Mouse (Mus musculus) ES-E14 (cell line): ENCODE results near the gene Cxcr5.

ENCODE experiments used
- MAFK ChIP-seq: IDR thresholded peaks from 2 replicates; pipeline ENCODE4 v1.6.1; 2014; ENCODE audit warnings: mild to moderate bottlenecking, low read depth, low read length, inconsistent platforms; ENCODE audit not compliant: insufficient read depth
- ZC3H11A ChIP-seq: IDR thresholded peaks from 2 replicates; pipeline ENCODE4 v1.6.1; 2012; ENCODE audit warnings: low read depth, mild to moderate bottlenecking, inconsistent platforms, low read length, borderline replicate concordance
- ZNF384 ChIP-seq: IDR thresholded peaks from 2 replicates; pipeline ENCODE4 v1.6.1; 2012; ENCODE audit warnings: low read depth, low read length, inconsistent platforms

DNA sequence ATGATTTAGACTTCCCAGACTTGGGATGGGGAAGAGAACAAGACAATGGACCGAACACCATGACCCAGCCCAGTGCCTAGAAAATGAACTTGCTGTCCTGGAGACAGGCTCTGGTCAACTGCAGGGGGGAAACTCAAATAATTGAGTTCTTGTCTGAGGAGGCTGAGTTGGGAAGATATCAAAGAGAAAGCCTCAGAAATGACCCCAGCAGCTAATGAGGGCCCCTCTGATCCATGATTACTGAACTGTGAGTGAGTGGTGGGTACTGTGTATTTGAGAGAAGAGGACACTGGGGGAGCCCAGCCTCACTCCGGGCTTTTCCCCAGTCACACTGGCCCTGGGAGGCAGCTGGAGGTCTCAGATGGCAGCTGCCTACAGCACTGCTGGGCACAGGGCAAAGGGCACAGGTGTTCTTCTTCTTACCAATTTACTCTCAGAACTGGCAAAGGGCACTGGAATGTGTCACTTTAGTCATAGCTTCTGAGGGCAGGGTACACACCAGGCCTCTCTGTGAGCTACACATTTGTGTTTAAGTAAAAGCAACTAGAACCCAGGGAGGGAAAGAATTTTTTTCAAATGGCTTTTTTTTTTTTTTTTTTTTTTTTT is 21.8 kb downstream of the Cxcr5 start:
- TF ChIP-seq MAFK = no peak
- no peak for TF ChIP-seq ZC3H11A
- no peak for TF ChIP-seq ZNF384
